Mouse (Mus musculus): ENCODE measurements at regions not wholly inside any gene's neighbourhood (a gene's known extent, or its start where the extent isn't known, plus 50 kb on each side); places are given as distances from the start of the nearest gene placed in this dataset.

DNA sequence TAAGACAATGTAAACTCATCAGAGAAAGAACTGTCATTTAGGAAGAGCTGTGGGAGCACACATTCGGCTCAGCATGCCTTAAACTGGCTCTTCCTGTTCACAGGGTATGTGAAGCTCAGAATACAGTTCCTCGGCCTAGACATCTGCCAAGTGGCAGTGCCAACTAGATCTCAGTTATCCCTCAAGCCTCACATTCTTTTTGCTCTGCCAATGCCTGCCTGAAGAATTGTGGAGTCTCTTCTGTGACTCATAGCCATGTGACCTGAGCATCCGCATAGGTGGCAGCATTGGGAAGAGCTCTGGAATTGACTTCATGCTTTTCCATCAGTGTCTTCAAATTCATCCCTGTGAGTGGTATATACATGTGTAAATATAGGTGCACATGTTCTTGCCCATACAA, 59.7 kb downstream of the Prlhr start:
- intact Hi-C loops (cut with DNase I): no loop called here

DNA sequence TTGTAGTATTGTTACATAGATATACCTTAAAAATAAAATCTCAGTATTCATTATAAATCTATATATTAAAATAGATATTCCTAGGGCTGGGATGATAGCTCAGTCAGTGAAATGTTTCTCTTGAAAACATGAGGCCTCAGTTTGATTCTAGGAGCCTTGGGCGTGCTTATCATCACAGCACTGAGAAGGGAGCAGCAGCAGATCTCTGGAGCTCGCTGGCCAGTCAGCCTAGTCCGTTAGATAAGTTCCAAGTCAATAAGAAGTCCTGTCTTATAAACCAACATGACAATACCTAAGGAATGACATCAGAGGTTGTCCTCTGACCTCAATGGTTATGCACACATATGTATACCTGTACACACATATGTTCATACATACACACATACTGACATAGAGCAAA, 68.7 kb downstream of the Prlhr start:
- intact Hi-C loops (cut with DNase I): no loop called here

DNA sequence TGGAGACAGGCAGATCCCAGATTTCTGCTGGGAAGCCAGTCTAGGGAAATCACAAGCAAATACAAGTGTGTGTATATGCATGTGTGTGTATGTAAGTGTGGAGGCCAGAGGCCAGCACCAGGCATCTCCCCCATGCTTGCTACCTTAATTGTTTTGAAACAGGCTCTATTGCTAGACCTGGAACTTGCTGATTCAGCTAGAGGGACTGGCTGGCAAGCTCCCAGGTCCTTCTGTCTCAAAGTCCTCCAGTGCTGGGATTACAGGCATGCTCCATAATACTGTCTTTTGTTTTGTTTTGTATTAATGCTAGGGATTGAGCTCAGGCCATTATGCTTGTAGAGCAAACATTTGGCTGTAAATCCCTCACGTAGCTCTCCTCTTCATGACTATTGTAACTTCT, 70.4 kb downstream of the Prlhr start:
- intact Hi-C loops (cut with DNase I): no loop called here

DNA sequence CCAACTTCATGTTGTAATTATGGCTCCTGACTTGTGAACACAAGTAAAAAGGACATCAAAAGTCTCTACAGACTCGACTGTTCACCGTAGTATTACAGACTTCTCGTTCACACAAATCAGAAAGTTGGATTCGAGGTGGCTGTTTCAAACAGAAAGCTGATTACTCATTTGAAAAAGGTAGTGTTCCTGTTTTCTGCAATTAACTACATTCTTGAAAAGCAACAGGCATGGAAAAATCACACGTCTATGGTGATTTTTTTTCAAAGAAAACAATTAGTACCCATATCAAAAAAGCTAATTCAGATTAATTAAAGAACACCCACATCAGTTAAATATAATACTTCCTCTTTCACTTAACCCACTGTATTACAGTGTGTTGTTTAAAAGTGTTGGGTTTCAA, 71.5 kb downstream of the Prlhr start:
- intact Hi-C loops (cut with DNase I): no loop called here

DNA sequence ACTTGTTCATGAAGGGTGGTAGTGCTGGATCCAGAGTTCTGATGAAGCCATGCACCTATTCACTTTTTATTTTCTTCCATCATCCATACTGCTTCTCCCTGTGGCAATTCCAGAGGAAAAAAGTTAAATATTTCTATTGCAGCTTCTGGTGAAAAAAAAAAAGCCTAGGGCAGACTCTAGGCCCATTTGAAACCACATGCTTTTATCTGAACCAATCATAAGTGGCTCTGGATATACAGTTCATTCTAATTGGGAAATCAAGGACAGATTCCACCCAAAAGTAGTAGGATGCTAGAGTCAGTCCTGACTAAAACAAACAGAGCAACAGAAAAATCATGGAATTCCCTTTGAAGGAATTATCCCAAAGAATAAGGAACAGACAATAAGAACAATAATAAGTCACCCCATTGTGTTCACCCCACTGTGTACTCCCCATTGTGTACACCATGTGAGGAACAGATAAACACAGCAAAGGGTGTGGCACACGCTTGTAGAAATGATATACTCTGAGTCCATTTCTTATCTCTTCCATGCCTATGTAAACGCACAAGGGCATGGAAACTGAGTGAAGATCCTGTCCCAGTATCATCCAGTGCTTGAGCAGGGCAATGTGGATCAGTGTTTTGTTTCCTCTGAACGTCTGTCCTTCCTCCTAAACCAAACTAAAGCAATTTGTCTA, 81.4 kb downstream of the Prlhr start:
- intact Hi-C loops (cut with DNase I): no loop called here

DNA sequence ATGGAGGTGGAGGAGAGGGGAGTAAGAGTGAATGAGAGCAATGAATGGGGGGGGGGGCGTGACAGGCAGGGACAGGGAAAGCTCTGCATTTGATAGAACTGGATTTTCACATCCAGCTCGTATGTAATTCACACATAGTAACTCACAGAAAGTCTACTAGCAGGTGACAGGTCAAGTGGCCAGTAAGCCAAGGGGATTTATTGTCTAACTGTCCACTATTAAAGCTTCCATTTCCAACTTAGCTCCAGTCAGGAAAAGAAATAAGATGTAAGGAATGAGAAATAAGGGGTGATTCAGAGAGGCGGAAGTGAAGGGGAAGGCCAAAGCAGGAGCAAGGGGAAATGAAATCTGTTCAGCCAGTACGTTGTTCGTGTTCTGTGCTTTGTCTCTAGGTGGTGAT, 83.4 kb downstream of the Prlhr start:
- intact Hi-C loops (cut with DNase I): no loop called here

DNA sequence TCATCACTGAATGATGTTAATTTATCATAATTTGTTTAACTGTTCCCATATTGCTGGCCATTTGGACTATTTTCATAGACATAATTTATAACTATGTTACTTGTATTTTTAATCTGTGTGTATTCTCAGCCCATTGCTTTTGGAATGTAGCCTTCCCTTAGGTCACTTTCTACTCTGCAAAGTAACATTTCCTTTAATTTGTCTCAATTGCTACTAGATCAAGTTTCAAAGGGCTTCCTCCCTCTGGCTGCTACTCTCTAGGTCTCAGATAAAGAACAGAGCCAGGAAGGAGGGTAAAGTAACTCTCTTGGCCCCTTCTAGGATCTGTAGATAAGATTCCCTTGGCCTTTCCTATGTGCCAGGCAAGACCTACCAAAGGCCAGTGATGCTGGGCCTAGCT, 85.4 kb downstream of the Prlhr start:
- intact Hi-C loops (cut with DNase I): no loop called here

DNA sequence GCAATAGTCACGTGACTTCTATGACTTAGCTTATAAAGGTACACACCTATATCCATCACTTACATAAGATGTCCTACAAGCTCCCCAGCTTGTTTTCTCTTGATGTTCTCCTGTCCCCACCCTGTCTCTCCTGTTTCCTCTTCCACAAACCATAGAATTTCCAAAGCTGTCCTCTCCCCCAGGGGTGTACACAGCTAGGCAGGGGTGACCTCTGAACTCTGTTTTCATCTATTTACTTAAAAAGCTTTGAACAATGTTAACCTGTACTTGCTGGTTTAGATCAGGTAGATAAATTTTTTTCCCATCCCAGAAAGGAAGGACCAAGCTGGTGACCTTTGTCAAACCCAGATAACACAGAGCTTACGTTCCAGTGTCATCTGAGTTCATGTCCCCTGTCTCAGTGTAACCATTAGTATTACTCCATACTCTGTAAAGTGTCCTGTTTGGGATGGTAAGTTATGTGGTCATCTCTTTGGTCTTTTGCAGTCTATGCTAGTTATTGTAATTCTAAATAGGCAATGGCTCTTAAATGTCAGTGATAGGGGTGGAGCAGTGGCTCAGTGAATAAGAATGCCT, 89.0 kb downstream of the Prlhr start:
- intact Hi-C loops (cut with DNase I): no loop called here

DNA sequence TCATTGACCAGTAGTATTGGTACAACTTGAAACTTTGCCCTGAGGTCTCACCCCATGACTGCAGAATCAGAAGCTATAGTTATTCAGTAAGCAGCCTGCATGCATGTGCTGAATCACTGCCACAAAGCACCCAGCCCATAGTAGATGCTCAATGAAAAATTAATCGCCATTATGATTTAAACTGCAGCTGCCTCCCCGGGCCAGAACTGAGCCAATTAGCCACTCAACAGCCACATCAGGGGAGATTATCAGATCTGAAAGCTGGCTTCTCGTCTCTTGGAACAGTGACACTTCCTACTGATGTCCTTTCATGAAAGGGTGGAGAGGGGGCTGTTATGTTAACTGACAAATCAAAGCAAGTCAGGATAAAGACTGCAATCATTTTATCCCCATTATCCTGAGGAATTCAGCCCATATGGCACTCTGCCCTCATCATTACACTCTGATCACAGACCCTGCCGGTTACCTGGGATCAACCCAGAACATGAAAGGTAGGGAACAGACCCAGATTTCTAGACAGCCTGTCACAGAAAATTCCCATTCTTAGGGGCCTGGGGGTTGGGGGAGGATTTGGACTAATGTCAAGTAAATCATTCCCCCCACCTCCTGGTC, 104.0 kb downstream of the Prlhr start:
- intact Hi-C loops (cut with DNase I): no loop called here

DNA sequence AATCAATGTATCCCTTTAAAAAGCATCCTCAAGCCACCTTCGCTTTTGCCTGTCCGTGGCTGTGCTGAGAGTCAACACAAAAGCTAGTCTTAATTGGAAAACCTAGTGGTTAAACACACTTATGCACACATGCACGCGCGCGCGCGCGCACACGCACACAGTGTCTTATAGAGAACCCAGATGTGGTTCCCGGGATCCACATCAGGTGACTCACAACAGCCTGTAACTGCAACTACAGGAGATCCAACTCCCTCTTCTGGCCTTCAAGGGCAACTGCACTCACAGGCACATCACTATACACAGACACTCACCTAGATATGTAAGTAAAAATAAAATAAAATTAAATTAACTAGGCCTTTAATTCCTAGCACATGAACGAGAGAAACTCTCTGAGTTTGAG, 118.4 kb upstream of the Fam204a start:
- intact Hi-C loops (cut with DNase I): loop anchor here (5.0 kb wide), 1 partner anchor 928 kb away; no protein-coding TSS in a partner anchor

DNA sequence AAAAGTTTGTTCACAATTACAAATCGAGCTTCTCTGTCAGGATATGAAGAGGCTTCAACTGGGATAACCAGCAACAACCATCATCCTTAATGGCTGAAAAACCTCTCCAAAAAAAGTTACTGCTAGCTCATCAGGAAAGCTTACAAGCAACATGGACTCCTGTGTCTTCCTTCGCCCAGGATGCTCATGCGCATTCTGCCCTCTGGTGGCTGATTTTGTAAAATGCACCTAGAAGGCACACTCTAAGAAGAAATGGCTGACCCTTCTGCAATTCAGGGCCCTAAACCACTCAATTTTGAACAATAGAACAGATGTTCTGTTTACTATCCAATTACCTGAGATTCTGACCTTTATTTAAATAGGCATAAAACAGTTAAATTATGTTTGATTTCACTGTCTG, 115.0 kb upstream of the Fam204a start:
- intact Hi-C loops (cut with DNase I): loop anchor here (5.0 kb wide), 1 partner anchor 924 kb away; no protein-coding TSS in a partner anchor

DNA sequence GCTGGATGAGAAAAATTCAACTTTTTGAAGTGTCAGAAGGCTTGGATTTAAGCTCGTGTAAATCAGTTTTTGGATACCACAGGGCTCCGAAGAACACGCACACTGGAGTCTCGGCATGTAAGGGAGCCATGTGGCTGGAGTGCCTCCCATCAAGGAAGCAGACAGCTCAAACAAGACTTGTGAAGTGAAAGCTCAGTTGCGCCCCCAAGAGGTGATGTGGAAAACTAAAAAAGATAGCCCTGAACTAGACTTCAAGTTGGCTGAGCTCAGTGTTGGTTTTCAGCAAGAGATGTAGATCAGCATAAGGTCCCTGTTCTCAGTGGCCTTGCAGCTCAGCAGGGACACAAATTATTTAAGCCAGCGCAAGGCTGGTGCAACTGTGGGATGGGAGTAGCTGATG, 113.7 kb upstream of the Fam204a start:
- intact Hi-C loops (cut with DNase I): loop anchor here (5.0 kb wide), 1 partner anchor 923 kb away; no protein-coding TSS in a partner anchor

DNA sequence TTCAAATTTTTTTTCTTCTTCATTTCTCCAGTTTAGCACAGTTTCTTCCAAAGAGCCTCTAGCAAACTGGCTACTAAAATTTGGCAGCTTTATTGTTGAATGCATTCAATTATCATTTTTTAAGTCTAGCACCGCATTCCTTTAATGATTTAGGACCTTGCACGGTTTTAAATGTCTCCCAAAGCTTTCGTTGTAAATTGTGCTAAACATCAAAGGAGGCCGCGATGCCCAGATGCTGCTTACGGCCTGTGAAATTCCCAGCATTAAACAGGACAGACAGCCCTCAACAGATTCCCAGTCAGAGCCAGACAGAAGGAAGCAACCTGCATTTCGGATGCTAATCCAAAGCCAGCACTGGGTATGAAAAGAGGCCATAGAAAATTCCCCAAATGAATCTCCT, 108.0 kb upstream of the Fam204a start:
- intact Hi-C loops (cut with DNase I): no loop called here

DNA sequence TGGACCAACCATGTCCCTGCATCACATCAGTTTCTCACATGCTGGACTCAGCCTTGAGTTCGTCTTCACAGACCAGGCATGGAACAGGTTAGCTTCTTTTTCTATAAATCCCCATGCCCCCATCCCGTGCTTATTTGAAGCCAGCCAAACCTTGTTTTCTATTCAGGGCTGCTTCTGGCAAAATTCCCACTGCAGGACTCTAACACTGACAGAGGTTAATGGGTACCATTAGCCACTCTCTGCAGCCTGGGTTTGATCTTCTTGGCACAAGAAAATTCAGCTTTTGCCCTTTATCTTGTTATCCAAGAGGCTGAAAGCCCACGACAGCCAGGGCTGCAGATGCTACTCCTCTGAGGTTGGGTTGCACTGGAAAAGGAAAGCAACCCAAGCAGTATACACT, 101.8 kb upstream of the Fam204a start:
- intact Hi-C loops (cut with DNase I): no loop called here

DNA sequence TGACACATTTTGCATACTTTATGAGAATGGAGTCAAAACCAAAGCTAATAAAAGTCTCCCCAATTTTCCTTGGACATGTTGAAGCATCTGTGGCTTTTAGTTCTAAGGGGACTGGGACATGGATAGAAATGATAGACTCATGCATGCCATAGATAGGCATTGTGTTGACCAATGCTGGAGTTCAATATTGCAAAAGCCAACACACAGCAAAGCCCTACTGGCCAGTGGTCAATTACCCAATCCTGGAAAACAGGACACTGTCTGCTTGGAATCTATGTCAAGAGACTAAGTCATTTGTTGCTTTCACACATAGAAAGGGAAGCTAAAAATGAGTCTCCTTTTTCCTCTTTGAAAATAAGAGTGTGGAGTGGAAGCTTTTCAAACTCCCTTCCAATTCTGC, 99.1 kb upstream of the Fam204a start:
- intact Hi-C loops (cut with DNase I): no loop called here

DNA sequence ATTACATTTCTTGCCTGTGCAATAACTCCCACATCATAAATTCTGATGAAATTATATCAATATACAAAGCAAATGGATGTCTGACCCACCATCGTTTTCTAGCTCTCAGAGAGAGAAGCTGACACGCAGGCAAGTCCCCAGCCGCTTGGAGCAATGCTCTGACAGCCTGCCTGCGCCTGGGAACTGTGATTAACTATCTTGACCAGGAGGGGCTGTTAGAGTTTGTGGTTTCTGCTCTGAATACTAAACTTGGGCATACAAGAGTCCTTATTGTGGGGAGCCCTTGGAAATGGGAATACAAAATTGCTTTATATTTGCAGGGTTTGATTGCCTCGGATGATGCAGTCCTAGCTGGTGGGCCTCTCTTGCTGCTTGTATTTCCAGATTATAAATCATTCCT, 98.6 kb upstream of the Fam204a start:
- intact Hi-C loops (cut with DNase I): no loop called here

DNA sequence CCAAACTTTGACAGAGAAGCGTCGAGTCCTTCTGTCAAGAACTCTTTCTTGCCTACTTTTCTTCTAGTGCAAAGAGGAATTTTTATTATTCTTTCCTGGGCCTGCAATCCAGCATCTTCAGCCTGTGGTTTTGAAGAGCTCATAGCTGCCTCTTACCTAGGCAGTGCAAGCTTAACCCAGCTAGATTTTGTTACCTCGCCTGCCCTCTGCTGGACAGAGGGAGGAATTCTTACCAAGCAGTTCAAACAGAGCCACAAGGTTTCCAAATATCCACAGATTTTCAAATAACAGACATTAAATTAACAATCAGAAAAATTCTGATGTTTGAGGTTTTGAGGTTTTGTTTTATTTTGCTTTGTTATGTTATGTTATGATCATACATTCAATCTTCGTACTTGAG, 84.1 kb upstream of the Fam204a start:
- intact Hi-C loops (cut with DNase I): loop anchor here (2.0 to 10.0 kb wide), 2 partner anchors 156 to 894 kb away; no protein-coding TSS in a partner anchor

DNA sequence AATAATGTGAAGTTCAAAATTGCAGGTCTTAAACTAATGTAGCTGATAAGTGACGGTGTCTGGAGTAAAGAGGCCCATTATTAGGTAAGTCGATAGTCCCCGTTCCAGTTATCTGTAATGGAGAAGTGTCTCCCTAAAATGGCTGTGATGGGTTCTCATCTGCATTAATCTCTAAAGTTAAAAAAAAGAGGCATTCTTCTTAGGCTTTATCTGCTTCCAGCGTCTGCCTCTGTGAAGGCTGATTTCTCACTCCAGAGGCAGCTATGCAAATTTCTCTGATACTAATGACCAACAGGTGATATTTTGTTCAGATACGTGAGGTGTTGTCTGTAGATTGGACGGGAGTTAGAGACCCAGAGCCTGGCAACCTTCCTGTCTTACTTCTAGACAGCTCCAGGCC, 75.9 kb upstream of the Fam204a start:
- intact Hi-C loops (cut with DNase I): no loop called here

DNA sequence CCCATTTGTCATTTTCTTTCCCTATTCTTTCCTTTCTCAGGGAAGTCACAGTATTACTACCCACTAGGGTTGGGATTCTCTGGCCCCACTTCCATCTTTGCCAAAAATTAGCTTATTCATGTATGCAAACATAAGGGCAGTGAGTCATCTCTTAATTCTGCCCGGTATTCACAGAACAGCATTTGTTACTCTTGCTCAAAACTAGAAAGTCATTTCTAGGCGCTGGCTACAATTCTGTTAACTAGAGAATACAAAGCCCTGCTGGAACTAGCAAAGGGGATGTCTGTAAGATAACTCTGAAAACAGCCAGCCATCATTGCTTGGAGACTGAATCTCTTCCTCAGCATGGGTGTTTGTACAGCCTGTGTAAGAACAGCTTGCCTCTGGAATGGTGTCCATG, 74.4 kb upstream of the Fam204a start:
- intact Hi-C loops (cut with DNase I): no loop called here

DNA sequence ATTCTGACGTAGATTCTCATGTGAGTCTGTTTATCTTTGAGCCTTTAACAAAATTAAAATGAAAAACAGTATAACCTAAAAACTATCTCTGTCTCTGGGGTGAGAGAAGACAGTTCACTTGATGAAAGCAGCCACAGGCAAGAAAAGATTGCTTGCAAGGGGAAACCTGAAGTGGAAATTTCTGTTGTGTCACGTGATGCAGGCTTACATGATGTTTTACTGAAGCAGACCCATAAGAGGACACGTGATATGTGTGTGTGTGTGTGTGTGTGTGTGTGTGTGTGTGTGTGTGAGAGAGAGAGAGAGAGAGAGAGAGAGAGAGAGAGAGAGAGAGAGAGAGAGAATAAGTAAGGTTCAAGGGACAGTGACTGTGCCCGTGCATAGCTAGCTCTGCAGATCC, 63.7 kb upstream of the Fam204a start:
- intact Hi-C loops (cut with DNase I): no loop called here

DNA sequence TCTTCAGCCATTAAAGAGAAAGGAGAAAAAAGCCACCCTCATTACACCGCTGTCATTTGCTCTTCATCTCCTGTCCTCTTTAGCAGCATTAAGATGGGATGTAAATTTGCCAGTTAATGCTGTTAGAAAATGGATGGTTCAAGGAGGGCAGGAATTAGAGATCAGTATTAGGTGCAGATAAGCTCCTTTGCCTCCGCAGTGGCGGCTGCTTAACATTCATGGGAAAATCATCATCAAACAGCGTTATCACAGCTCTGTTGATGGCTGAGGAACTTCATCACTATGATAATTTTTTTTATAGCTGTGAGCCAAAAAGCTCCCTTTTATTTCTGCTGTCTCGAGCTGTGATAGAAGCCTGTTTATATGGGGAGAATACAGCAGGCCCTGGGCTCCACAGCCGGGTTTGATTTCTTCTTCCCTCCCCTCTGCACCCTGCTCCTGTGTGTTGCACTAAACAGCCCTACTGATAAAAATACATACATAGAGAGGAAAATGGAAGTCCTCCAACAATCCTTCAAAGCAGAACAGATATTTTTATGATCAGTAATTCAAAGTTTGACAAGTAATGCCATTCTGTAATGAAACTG, 60.4 kb upstream of the Fam204a start:
- intact Hi-C loops (cut with DNase I): no loop called here

DNA sequence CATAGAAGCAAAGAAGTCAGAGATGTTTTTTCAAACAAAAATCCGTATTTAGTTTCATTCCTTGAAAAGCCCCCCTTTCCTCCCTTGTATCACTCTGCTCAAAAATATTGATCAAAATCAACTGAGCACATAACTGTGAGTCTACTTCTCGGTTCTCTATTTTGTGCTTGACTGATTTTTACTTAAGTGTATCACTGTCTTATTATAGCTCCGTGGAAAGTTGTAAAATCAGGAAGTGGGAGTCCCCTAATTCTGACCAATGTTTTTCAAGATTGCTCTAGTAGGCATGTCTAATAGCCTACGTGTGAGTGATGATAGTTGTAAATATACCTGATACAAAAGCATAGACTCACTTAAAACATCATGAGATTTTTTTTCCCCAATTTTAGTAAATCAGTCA, 58.4 kb upstream of the Fam204a start:
- intact Hi-C loops (cut with DNase I): no loop called here
